Mouse (Mus musculus) erythroblast, embryonic 14.5 days (primary cell): ENCODE measurements around the gene Tldc2.

Source experiments
- GATA1 ChIP-seq: IDR thresholded peaks from 2 replicates; pipeline ENCODE4 v1.6.1; 2012; ENCODE audit warnings: low read length, inconsistent platforms, mixed read lengths
- TAL1 ChIP-seq: IDR thresholded peaks from 3 replicates; pipeline ENCODE4 v1.6.1; 2012; ENCODE audit warnings: low read length, inconsistent platforms, mixed read lengths

GRCm38 (mm10) chr2:157132686-157133540 lies 46.1 kb downstream of the Tldc2 start:
- no peak for TF ChIP-seq GATA1
- TF ChIP-seq TAL1: no peak
